Mouse (Mus musculus) lung, adult 2 months (tissue): Measurements from ENCODE around the gene Plxna2.

ENCODE experiments used
- CTCF ChIP-seq: fragments of 200-500 bp; IDR thresholded peaks from 2 replicates; pipeline ENCODE4 v1.5.1; 2011; ENCODE audit warnings: mild to moderate bottlenecking, low read length, control low read depth; ENCODE audit not compliant: insufficient read depth
- POLR2A ChIP-seq: fragments of 200-500 bp; IDR thresholded peaks from 2 replicates; pipeline ENCODE4 v1.6.1; 2011; ENCODE audit warnings: low read depth, mild to moderate bottlenecking, control low read depth, low read length, borderline replicate concordance; ENCODE audit errors: extremely low read depth

GRCm38 (mm10) chr1:194773899-194774298 is 155.9 kb downstream of the Plxna2 start:
- TF ChIP-seq CTCF (no peak), POLR2A (no peak)
